ENCODE assay signal across 8 mouse cellular contexts in genomic region chr7:120826408-120826807, GRCm38 (mm10). TPM values are rescaled to one million over a fixed set of nuclear protein-coding genes. Genes with fewer than 3 reads are reported as not detected.
DNase-seq lines count a peak whose midpoint lies in the region; TF ChIP-seq lines count a peak whose summit lies in the region.

No protein-coding gene starts in this region.

- H3K27ac ChIP-seq in left cerebral cortex, adult 2 months, result no peak overlapping the region

- TF ChIP-seq CTCF in left cerebral cortex, adult 2 months (IDR thresholded peaks at IDR 0.05), result peak; percentile 54

- DNase-seq in adrenal gland, postnatal 10 days, result peak; percentile 63
- DNase-seq in adrenal gland, postnatal 4 days (ENCODE audit: low spot score in 2 of 2), result no peak
- peak in 1 of 2 experiments; percentile 31 for DNase-seq in left cerebral cortex, adult 2 months (ENCODE audit: extremely low spot score in 1 of 2, low spot score in 2 of 2)
- no peak for DNase-seq in left cerebral cortex, adult 8-10 months (ENCODE audit: low spot score in 2 of 2)
- peak; percentile 89 for DNase-seq in ZHBTc4 (ENCODE audit: low read depth, low spot score)
- DNase-seq in kidney, postnatal 14 days, result peak; percentile 38
- peak; percentile 66 for DNase-seq in retina, embryonic 14.5 days (ENCODE audit: low spot score)
- no peak for DNase-seq in cerebellum, adult 18-20 months

- intact Hi-C loops in left cerebral cortex, adult 2 months (cut with DNase I), result no loop called here

- H3K4me3 ChIP-seq in left cerebral cortex, adult 2 months, result no peak overlapping the region

RNA-seq across cellular contexts. Expression of gene Gm5737, which starts 14.2 kb away (rescaled TPM):
- under 1 TPM; 0.33 to 0.39 TPM for total RNA-seq in adrenal gland, postnatal 10 days (2021)
- not detected for total RNA-seq in adrenal gland, postnatal 4 days (2021)
- under 1 TPM in 1 of 2 experiments, not detected in 1; 0.27 TPM for total RNA-seq in left cerebral cortex, adult 2 months (2021)
- under 1 TPM in 1 of 4 experiments, not detected in 3; 0.30 TPM for total RNA-seq in left cerebral cortex, adult 8-10 months (2022)

RNA-seq across cellular contexts. Expression of gene Eef2k, which starts 16.2 kb away (rescaled TPM):
- total RNA-seq in adrenal gland, postnatal 10 days (2021), result 10 to 100 TPM; 24.4 to 33.4 TPM
- total RNA-seq in adrenal gland, postnatal 4 days (2021), result 10 to 100 TPM; 53.3 to 54.2 TPM
- 10 to 100 TPM; 34.1 to 34.4 TPM for total RNA-seq in left cerebral cortex, adult 2 months (2021)
- 10 to 100 TPM; 28.3 to 36.3 (median 35.3) TPM for total RNA-seq in left cerebral cortex, adult 8-10 months (2022)

Comparison
In these comparisons a context has a peak if more than half of its experiments do, and no peak if none do; other contexts are left out.
1. DNase-seq: peak in adrenal gland, postnatal 10 days (single experiment), ZHBTc4 (single experiment), kidney, postnatal 14 days (single experiment) and retina, embryonic 14.5 days (single experiment); none in adrenal gland, postnatal 4 days (0 of 2), left cerebral cortex, adult 8-10 months (0 of 2) and cerebellum, adult 18-20 months (0 of 2).